Mouse (Mus musculus) granulocyte monocyte progenitor cell, adult 5-6 weeks (primary cell): ENCODE results near the gene Usp45. TPM values are rescaled to one million over a fixed set of nuclear protein-coding genes. Genes with fewer than 3 reads are reported as not detected.

Experiments
- ATAC-seq: replicated peaks from 2 replicates; pipeline ENCODE4 v1.8.0; 2016; ENCODE audit warnings: mild to moderate bottlenecking, moderate TSS enrichment, inconsistent platforms; ENCODE audit not compliant: poor library complexity, severe bottlenecking
- total RNA-seq, 2 experiments: library from RNA; stranded (forward) in 1 of 2; stranded (reverse) in 1 of 2; fragments of 200-712, 200-1000 nt in 1 of 2; fragments of >200 nt in 1 of 2; fragmentation: Nextera tagmentation in 1 of 2; gene quantifications; 2 replicates each; pipeline ENCODE4 v1.2.3; 2014 to 2017

Usp45 gene
- total RNA-seq, 2 experiments from 2014 or later = 14.4 to 15.3 TPM

DNA sequence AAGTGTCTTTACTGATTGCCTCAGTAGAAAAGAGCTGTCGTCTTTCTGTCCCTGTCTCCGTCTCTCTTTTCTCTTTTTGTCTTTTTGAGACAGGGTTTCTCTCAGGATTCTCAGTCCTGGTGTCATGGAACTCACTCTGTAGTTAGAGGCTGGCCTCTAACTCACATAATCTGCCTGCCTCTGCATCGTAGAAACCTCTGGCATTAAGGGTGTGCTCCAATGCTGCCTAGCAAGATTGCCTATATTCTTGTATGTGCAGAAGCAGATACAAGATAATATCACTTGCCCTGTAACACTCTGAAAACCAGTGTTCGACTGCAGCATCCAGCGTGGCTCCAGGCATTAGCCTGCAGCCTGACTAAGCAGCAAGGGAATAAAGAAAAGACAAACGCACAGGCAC lies 21.9 kb downstream of the Usp45 start:
- ATAC-seq = no peak

DNA sequence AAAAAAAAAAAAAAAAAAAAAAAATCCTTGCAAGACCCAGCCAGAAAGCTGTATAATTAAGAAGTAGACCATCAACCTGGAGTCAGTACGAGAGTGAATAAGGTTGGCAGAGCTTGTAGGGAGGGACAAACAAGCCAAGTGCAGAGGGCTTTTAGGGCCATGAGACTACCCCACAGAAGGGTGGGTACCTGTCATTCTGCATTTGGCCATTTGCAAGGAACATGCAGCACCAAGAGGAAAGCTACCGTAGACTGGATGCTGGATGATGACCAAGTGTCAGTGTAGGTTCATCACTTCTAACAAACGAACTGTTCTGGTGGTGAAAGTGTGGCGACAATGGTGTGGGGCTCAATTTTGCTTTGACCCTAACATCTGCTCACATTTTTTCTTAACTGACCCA lies 22.9 kb downstream of the Usp45 start:
- no peak for ATAC-seq

DNA sequence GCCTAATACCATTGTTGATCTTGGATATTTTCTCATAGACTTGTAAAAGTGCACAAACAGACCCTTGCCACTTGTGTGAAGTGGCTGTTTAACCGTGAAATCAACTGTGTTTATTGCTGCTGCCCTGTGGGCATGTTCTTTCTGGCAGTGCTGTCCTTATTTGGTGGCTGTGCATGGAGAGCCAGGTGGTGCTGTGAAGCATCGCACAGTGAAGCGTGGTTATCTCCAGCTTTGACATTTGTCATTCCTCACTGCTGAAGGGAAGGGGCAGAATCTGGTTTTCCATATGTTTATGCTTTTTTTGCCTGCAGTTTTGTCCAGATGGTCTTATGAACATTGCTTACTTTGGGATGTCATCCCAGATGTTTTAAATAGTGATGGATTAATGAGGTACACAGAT lies 26.7 kb downstream of the Usp45 start:
- ATAC-seq = no peak

DNA sequence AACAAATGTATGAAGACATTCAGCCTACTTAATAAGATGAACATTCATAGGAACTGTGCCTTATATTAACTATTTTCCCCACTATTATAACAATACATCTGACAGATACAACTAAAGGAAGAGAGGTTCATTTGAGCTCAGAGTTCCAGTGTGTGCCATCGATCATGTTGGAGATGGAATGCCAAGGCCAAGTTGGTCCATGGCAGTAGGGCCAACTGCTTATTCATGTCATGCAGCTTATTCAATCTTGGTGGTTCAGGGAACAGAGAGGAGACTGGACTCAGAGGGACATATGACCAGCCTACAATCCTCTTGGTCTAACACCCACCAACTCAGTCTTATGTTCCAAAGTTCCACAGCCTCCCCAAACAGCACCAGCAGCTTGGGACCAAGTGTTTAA lies 34.1 kb downstream of the Usp45 start:
- no peak for ATAC-seq

DNA sequence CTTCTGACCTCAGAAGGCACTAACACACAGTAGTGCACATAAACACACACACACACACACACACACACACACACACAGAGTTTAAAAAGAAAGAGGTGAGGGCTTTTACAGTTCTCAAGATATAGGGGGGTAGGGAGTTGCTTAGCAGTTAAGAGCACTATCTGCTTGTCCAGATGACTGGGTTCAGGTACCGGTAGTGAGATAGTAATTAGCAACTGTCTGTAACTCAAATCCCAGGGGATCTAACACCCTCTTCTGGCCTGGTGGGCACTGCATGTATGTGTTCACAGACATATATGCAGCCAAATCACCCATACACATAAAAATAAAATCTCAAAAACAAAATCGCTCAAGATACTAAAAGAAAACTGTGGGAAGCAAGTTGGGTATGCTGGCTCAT lies 34.7 kb downstream of the Usp45 start:
- no peak for ATAC-seq

DNA sequence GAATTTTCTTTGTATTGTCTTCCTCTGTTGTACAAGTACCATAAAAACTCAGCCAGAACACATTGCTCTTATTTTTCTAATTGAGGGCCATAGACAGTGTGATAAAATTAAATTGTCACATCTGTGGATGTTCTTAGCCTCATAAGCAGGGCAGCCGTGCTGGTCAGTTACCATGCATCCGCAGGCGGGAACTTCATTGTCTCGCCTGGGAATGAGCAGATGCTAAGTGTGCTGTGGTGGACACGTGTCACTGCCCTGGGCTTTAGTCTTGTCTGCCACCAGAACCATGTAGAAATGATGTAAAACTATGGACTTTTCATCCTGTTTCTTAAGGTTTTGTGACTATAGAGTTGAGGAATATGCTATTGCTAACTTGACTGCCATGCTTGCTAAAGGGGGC lies 40.2 kb downstream of the Usp45 start:
- ATAC-seq = no peak

DNA sequence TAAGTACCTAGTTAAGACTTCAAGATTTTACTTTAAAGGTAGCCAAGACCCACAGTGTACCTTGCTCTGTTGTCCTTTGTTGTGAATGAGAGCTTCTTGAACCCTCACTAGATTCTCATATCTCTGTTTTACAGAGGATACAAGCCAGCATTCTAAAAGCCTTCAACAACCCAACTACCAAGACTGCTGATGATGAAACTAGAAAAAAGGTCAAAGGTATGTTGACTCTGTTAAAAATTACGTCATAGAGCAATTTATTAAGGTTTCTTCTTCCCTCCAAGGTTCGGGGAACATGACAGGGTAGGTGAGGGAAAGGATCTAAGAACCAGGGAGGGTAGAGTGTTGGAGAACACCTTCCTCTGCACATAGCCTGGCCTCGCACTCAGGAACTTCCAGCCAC lies 43.7 kb downstream of the Usp45 start:
- no peak for ATAC-seq

DNA sequence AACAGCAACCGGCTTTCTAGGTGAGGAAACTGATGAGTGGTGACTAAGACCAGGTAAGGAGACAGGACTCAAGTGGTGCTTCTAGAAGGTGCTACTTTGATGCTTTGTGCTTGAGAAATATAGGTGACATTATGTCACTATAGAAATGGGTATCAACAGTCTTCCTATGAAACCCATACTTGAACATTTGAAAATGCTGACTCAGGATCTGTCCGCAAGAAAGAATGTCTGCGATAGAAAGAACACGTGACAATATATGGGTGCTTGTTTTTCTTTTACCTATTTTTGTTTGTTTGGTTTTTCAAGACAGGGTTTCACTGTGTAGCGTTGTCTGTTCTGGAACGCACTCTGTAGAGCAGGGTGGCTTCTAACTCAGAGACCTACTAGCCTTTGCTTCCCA lies 45.7 kb downstream of the Usp45 start:
- no peak for ATAC-seq

DNA sequence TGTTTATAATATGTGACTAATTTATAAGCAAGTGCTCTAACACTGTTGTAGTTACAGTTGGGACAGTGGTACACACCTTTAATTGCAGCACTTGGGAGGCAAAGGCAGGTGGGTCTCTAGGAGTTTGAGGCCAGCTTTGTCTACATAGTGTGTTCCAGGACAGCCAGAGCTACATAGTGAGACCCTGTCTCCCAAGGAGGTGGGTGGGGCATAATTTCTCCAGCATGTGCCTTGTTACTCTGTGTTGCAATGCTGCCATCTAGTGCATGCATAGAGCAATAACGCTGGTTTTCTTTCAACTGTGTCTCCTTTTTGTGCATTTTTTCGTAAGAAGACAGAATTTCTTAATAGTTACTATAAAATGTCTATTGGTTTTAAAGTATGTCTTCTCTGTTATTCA lies 47.1 kb downstream of the Usp45 start:
- ATAC-seq = peak; percentile 99

DNA sequence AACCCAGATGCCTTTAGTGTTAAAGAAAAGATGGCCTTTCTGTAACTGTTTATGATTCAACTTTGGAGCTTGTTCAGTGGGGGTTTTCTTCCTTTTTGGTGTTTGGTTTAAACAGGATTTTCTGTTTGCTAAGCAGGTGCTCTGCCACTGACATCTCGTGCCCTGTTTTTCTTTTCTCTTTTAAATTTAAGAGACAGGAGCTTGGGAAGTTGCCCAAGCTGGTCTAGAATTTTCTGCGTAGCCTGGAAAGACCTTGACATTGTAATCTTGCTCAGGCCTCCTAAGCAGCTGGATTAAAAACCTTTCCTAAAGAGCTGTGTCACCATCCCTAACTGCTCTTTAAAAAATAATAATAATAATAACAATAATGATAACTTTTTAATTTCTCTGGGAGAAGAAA lies 59.7 kb downstream of the Usp45 start:
- no peak for ATAC-seq

DNA sequence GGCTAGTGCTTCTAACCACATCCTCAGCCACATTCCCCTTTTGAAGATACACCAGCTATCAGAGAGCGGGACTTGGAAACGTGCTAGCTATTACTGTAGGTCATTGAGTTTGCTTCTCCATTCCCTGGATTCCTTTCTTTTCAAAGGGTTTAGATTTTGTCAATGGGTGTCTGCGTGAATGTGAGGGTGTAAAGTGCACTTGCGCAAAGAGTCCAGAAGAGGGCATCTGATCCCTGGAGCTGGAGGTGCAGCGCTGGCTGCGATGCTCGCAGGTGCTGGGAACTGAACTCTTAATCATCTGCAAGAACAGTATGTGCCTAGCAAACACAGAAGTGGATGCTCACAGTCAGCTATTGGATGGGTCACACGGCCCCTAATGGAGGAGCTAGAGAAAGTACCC lies 65.9 kb downstream of the Usp45 start:
- no peak for ATAC-seq

DNA sequence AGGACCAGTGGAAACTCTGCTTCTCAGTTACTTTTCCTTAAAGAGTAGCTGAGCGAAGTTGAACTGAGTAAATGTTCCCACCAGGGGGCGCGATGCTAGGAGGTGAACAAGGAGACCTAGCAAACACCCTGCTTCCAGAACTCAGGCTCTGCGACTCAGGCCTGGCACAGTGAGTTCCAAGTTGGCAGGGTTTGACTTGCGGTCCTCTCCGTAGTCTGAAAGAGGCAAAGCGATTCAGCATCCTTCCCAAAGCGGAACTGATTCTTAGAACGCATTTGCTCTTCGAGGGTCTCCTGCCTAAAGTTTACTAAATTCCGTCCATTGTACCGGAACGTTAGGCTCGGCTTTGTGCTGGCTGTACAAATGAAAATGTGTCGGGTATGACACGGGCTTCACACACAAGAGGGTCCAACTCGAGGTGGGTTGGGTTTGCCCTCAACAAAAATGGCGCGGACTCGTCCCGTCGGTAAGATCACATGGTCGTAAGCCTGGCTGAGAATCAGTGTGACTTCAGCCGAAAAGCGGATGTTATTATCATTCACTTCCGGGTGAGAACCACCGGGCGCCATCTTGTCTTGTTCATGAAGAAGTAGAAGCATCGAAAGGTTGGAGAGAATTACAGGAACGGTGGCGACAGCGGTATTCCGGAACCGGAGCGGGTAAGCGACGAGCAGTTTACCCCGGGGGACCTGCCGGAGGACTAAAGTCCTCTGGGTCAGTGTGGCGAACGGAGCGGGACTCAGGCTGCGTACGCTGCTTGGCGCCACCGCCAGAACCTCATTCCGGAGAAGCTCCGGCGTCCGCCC lies 80.7 kb downstream of the Usp45 start, which contains the start of gene Pnisr:
Gene Pnisr, plus strand, starts transcription at position 103 of the 806 bp plus-strand sequence.
- peak; percentile 93 for ATAC-seq

DNA sequence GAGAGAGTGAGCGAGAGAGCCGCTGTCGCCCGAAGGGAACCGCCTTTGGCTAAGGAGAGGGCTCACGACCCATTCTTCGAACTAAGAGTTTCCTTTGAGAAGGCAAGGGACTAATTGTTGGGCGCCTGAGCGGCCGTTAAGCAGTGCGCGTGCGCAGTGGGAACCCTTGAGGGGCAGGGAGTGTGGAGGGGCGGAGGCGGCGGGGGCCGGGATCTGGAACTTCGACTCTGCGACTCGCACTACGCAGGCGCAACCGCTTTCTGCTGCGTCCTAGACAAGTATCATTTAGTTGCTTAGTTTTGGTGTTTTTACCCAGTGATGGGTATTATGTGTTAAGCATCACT lies 81.3 kb downstream of the Usp45 start:
- peak; percentile 72 for ATAC-seq

DNA sequence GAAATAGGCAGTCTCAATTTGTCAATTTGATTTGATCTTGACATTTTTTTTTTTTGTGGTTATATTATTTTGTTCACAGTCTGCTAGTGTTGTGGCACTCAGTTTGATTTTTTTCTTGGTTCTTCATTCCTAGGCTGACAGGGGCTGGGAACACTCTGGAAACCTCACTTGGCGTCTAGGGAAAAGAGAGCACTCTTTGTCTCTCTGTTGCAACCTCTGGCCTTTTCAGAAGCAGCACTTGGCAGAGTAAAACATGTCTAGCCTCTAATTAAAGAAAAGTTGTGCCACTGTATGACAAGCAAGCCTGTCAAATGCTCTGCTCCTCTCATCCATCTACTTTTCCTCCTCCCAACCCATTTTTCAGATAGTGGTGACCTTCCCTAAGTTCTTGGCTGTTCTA lies 90.5 kb downstream of the Usp45 start:
- ATAC-seq = no peak

DNA sequence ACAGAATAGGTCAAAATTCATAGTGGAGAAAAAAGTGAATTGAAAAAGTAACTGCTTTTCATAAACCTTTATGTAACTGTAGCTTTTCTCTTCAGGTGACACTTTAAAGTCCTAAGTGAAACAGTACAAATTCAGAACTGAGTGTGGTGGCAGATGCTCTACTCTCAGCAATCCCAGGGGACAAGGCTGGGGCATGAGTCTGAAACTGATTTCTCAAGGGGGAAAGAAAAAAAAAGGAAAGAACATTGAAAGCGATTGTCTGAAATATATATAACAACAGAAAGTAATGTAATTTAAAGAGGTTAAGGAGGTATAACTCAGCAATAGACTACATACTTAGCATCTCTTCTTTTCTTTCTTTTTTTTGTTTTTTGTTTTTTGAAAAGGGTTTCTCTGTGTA lies 98.3 kb downstream of the Usp45 start:
- ATAC-seq = no peak

DNA sequence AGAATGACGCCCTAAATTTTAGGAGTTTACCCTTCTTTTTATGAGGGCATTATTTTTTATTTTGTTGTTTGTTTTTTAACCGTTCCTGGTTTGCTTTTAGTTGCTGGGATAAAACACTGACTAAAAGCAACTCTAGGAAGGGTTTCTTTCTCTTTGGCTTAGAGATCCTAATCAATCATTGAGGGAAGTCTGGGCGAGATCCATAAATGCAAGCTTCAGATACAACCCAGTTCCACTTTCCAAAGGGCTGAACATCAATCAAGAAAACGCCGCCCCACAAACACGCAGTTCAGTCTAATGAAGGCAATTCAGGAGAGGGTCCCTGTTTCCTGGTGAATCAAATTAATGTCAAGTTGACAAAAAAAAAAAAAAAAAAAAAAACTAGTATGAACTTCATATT lies 111.8 kb downstream of the Usp45 start:
- ATAC-seq = no peak

DNA sequence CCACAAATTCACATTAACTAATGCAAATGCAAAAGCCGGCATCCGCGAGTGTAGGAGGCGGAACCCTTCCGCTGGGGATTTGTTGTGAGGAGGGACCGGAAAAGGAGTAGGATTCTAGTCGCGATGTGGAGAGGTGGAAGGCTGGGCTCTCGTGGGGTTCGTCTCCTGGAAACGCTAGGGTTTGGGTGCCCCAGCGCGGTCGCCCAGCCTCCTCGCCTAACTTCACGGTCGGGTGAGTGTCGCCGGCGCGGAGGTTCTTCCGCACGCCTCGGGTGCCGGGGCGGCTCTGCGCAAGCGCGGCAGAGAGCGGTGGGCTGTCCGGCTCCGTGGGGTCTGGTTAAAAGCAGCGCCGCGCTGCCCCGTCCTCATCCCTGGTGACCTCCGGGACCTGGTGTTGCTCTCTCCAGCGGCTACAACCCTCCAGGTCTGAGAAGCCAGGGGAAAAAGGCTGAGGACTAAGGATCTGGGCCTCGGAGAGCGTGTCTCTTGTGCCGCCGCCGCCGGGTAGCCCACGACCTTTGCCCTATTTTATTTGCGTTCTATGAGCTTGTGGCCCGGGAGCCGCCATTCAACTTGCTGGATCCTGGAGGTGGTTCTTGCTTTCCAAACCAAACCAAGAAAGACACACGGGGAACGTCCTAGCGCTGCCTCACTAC lies 112.7 kb downstream of the Usp45 start, which contains the start of gene Coq3:
Gene Coq3, plus strand, starts transcription at position 109 of the 656 bp plus-strand sequence.
- ATAC-seq = peak; percentile 94

DNA sequence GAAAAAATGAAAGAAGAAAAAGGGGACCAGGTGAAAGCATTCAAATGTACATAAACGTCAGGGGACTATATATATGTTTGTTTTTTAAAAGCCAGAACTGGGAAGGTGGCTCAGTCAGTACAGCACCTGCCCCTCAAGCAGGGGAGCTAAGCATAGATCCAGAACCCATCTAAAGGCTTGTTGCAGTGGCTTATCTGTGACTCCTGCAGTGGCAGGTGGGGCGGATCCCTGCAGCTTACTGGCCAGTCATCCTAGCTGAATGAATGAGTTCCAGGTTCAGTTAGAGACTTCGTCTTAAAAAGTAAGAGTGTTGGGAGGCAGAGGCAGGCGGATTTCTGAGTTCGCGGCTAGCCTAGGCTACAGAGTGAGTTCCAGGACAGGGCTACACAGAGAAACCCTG lies 115.8 kb downstream of the Usp45 start:
- no peak for ATAC-seq

DNA sequence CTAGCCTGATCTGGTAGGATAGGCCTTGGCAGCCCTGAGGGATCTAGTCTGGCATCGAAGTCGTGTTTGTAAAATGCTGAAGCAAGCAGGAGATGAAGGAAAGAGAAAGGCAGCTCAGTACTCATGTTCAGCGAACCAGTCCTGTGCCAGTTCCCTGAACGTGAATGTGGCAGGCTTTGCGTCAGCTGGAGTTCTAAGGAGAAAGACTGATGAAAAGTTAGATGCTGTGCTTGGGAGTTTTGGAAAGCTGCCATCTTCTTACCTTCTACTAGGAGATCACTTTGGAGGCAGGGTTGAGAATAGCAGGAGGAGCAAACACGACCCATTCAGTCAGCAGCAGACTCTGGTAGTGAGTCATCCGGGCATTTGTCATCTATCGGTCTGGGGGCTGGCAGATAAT lies 118.9 kb downstream of the Usp45 start:
- no peak for ATAC-seq
